Mouse (Mus musculus): ENCODE measurements at regions not wholly inside any gene's neighbourhood (a gene's known extent, or its start where the extent isn't known, plus 50 kb on each side); places are given as distances from the start of the nearest gene placed in this dataset.
"Not testable (repeated sequence)": the region's sequence is repeated elsewhere in the genome, so short reads cannot be mapped to it uniquely, and the experiment has no call there.

- in situ Hi-C loops (cut with MboI; ENCODE audit: low sequenced_read_pairs): loop anchor here (5.0 kb wide), 1 partner anchor 176 kb away; the partner anchor contains the start of gene Kctd12
These were observed 176.2 kb downstream of the Kctd12 start for GRCm38 (mm10) chr14:102805936-102806923.

GRCm38 (mm10) chr14:102795676-102796075 lies 186.8 kb downstream of the Kctd12 start:
- in situ Hi-C loops (cut with MboI; ENCODE audit: low sequenced_read_pairs): no loop called here

GRCm38 (mm10) chr14:102794898-102795297 lies 187.5 kb downstream of the Kctd12 start:
- in situ Hi-C loops (cut with MboI; ENCODE audit: low sequenced_read_pairs): no loop called here

GRCm38 (mm10) chr14:102793753-102794152 lies 188.7 kb downstream of the Kctd12 start:
- in situ Hi-C loops (cut with MboI; ENCODE audit: low sequenced_read_pairs): no loop called here

- in situ Hi-C loops (cut with MboI; ENCODE audit: low sequenced_read_pairs): no loop called here
These were observed 191.5 kb downstream of the Kctd12 start for GRCm38 (mm10) chr14:102790916-102791315.

- in situ Hi-C loops (cut with MboI; ENCODE audit: low sequenced_read_pairs): no loop called here
These were observed 200.2 kb downstream of the Kctd12 start for GRCm38 (mm10) chr14:102782227-102782626.

GRCm38 (mm10) chr14:102769716-102770115 lies 212.7 kb downstream of the Kctd12 start:
- in situ Hi-C loops (cut with MboI; ENCODE audit: low sequenced_read_pairs): no loop called here

GRCm38 (mm10) chr14:102748687-102749086 lies 233.8 kb downstream of the Kctd12 start:
- in situ Hi-C loops (cut with MboI; ENCODE audit: low sequenced_read_pairs): no loop called here

- in situ Hi-C loops (cut with MboI; ENCODE audit: low sequenced_read_pairs): no loop called here
These were observed 240.1 kb downstream of the Kctd12 start for GRCm38 (mm10) chr14:102742331-102742730.

- in situ Hi-C loops (cut with MboI; ENCODE audit: low sequenced_read_pairs): no loop called here
These were observed 245.8 kb downstream of the Kctd12 start for GRCm38 (mm10) chr14:102736656-102737055.

GRCm38 (mm10) chr14:102733718-102734117 lies 248.7 kb downstream of the Kctd12 start:
- in situ Hi-C loops (cut with MboI; ENCODE audit: low sequenced_read_pairs): not testable (repeated sequence)

- in situ Hi-C loops (cut with MboI; ENCODE audit: low sequenced_read_pairs): no loop called here
These were observed 250.7 kb downstream of the Kctd12 start for GRCm38 (mm10) chr14:102731746-102732145.

- in situ Hi-C loops (cut with MboI; ENCODE audit: low sequenced_read_pairs): no loop called here
These were observed 259.8 kb downstream of the Kctd12 start for GRCm38 (mm10) chr14:102722633-102723032.

- in situ Hi-C loops (cut with MboI; ENCODE audit: low sequenced_read_pairs): no loop called here
These were observed 263.9 kb downstream of the Kctd12 start for GRCm38 (mm10) chr14:102718558-102718957.

GRCm38 (mm10) chr14:102712600-102712999 lies 269.8 kb downstream of the Kctd12 start:
- in situ Hi-C loops (cut with MboI; ENCODE audit: low sequenced_read_pairs): no loop called here

- in situ Hi-C loops (cut with MboI; ENCODE audit: low sequenced_read_pairs): no loop called here
These were observed 275.6 kb downstream of the Kctd12 start for GRCm38 (mm10) chr14:102706704-102707336.

GRCm38 (mm10) chr14:102701108-102701507 lies 281.3 kb downstream of the Kctd12 start:
- in situ Hi-C loops (cut with MboI; ENCODE audit: low sequenced_read_pairs): no loop called here

- in situ Hi-C loops (cut with MboI; ENCODE audit: low sequenced_read_pairs): no loop called here
These were observed 282.0 kb downstream of the Kctd12 start for GRCm38 (mm10) chr14:102700457-102700856.

GRCm38 (mm10) chr14:102699015-102699414 lies 283.4 kb downstream of the Kctd12 start:
- in situ Hi-C loops (cut with MboI; ENCODE audit: low sequenced_read_pairs): no loop called here

GRCm38 (mm10) chr14:102686791-102687190 lies 295.6 kb downstream of the Kctd12 start:
- in situ Hi-C loops (cut with MboI; ENCODE audit: low sequenced_read_pairs): no loop called here

- in situ Hi-C loops (cut with MboI; ENCODE audit: low sequenced_read_pairs): no loop called here
These were observed 305.9 kb downstream of the Kctd12 start for GRCm38 (mm10) chr14:102676582-102676981.

- in situ Hi-C loops (cut with MboI; ENCODE audit: low sequenced_read_pairs): no loop called here
These were observed 307.8 kb downstream of the Kctd12 start for GRCm38 (mm10) chr14:102674635-102675034.

Data from CH12F3 (cell line).